Mouse (Mus musculus) v-Abl transformed pro-B cells (cell line): ENCODE results near the gene Pnkp.

Experiments
- in situ Hi-C, 2 experiments: fragments of 400-800 bp; cut with MboI; formaldehyde crosslinking; loops; one replicate each; pipeline ENCODE4 v1.15.1; 2025; ENCODE audit not compliant: unreplicated experiment in 2 of 2

Pnkp gene

GRCm38 (mm10) chr7:44864595-44865542 is 7.9 kb downstream of the Pnkp start:
- in situ Hi-C loops = loop anchor here in 1 of 2 experiments (25.0 kb wide), 1 partner anchor 328 kb away; the partner anchor contains the start of genes Pold1 and Spib

- in situ Hi-C loops = loop anchor here in 1 of 2 experiments (25.0 kb wide), 1 partner anchor 329 kb away; the partner anchor contains the start of genes Pold1 and Spib
Measured at GRCm38 (mm10) chr7:44866276-44867009, 9.5 kb downstream of the Pnkp start.

GRCm38 (mm10) chr7:44867010-44867702 is 10.2 kb downstream of the Pnkp start:
- in situ Hi-C loops = loop anchor here in 1 of 2 experiments (25.0 kb wide), 1 partner anchor 330 kb away; the partner anchor contains the start of genes Pold1 and Spib

- in situ Hi-C loops = loop anchor here in 1 of 2 experiments (25.0 kb wide), 1 partner anchor 331 kb away; the partner anchor contains the start of genes Pold1 and Spib
Measured at GRCm38 (mm10) chr7:44867802-44868201, 10.9 kb downstream of the Pnkp start.

- in situ Hi-C loops = loop anchor here in 1 of 2 experiments (25.0 kb wide), 1 partner anchor 331 kb away; the partner anchor contains the start of genes Pold1 and Spib
Measured at GRCm38 (mm10) chr7:44868465-44868864, 11.5 kb downstream of the Pnkp start.

- in situ Hi-C loops = loop anchor here in 1 of 2 experiments (25.0 kb wide), 1 partner anchor 332 kb away; the partner anchor contains the start of genes Pold1 and Spib
Measured at GRCm38 (mm10) chr7:44868919-44869696, 12.2 kb downstream of the Pnkp start.

GRCm38 (mm10) chr7:44869697-44870528 is 13.0 kb downstream of the Pnkp start, which contains the start of gene Ptov1:
TSS of gene Ptov1 (minus strand) at chr7:44869788.
- in situ Hi-C loops = loop anchor here in 1 of 2 experiments (25.0 kb wide), 1 partner anchor 333 kb away; the partner anchor contains the start of genes Pold1 and Spib

GRCm38 (mm10) chr7:44870614-44871013 is 13.7 kb downstream of the Pnkp start:
- in situ Hi-C loops = loop anchor here in 1 of 2 experiments (25.0 kb wide), 1 partner anchor 333 kb away; the partner anchor contains the start of genes Pold1 and Spib

- in situ Hi-C loops = loop anchor here in 1 of 2 experiments (25.0 kb wide), 1 partner anchor 334 kb away; the partner anchor contains the start of genes Pold1 and Spib
Measured at GRCm38 (mm10) chr7:44871181-44871580, 14.2 kb downstream of the Pnkp start.

- in situ Hi-C loops = loop anchor here in 1 of 2 experiments (25.0 kb wide), 1 partner anchor 334 kb away; the partner anchor contains the start of genes Pold1 and Spib
Measured at GRCm38 (mm10) chr7:44871774-44872173, 14.8 kb downstream of the Pnkp start.

GRCm38 (mm10) chr7:44877833-44878232 is 20.9 kb downstream of the Pnkp start:
- in situ Hi-C loops = no loop called here

GRCm38 (mm10) chr7:44883036-44883435 is 26.1 kb downstream of the Pnkp start:
- in situ Hi-C loops = no loop called here

- in situ Hi-C loops = no loop called here
Measured at GRCm38 (mm10) chr7:44884637-44885036, 27.7 kb downstream of the Pnkp start.

GRCm38 (mm10) chr7:44886964-44887363 is 30.0 kb downstream of the Pnkp start:
- in situ Hi-C loops = no loop called here

GRCm38 (mm10) chr7:44888256-44889105 is 31.5 kb downstream of the Pnkp start:
- in situ Hi-C loops = no loop called here

GRCm38 (mm10) chr7:44890180-44890579 is 33.2 kb downstream of the Pnkp start:
- in situ Hi-C loops = loop anchor here in 1 of 2 experiments (10.0 kb wide), 1 partner anchor 65 kb away; no protein-coding TSS in a partner anchor

- in situ Hi-C loops = loop anchor here in 1 of 2 experiments (10.0 kb wide), 1 partner anchor 64 kb away; no protein-coding TSS in a partner anchor
Measured at GRCm38 (mm10) chr7:44890737-44891136, 33.8 kb downstream of the Pnkp start.
